Mouse (Mus musculus): ENCODE data around the gene Rcor2. TPM values are rescaled to one million over a fixed set of nuclear protein-coding genes. Genes with fewer than 3 reads are reported as not detected.

Gene Rcor2
- total RNA-seq, 2 experiments from 2014 or later: 2.1 to 8.8 TPM

- intact Hi-C loops (cut with DNase I; ENCODE audit: low total_unique reads): no loop called here
- DNase-seq: no peak
These were observed 13.6 kb downstream of the Rcor2 start for GRCm38 (mm10) chr19:7280557-7281330.

GRCm38 (mm10) chr19:7286563-7287315 is 19.6 kb downstream of the Rcor2 start:
- DNase-seq: no peak
- intact Hi-C loops (cut with DNase I; ENCODE audit: low total_unique reads): no loop called here

- intact Hi-C loops (cut with DNase I; ENCODE audit: low total_unique reads): no loop called here
- DNase-seq: no peak
These were observed 21.2 kb downstream of the Rcor2 start for GRCm38 (mm10) chr19:7288288-7288687.

GRCm38 (mm10) chr19:7289767-7290166 is 22.6 kb downstream of the Rcor2 start:
- no peak for DNase-seq
- intact Hi-C loops (cut with DNase I; ENCODE audit: low total_unique reads): no loop called here

- intact Hi-C loops (cut with DNase I; ENCODE audit: low total_unique reads): no loop called here
These were observed 25.0 kb downstream of the Rcor2 start for GRCm38 (mm10) chr19:7291958-7292709.

GRCm38 (mm10) chr19:7294098-7294876 is 27.2 kb downstream of the Rcor2 start:
- no peak for DNase-seq
- intact Hi-C loops (cut with DNase I; ENCODE audit: low total_unique reads): no loop called here

More at GRCm38 (mm10) chr19:7291958-7292709, 25.0 kb downstream of the Rcor2 start:
- DNase-seq: no peak

GRCm38 (mm10) chr19:7295071-7295658 is 28.0 kb downstream of the Rcor2 start:
- intact Hi-C loops (cut with DNase I; ENCODE audit: low total_unique reads): loop anchor here (5.0 kb wide), 1 partner anchor 37 kb away; no protein-coding TSS in a partner anchor
- no peak for DNase-seq

GRCm38 (mm10) chr19:7295959-7296358 is 28.8 kb downstream of the Rcor2 start:
- intact Hi-C loops (cut with DNase I; ENCODE audit: low total_unique reads): loop anchor here (5.0 kb wide), 1 partner anchor 36 kb away; no protein-coding TSS in a partner anchor
- no peak for DNase-seq

- intact Hi-C loops (cut with DNase I; ENCODE audit: low total_unique reads): loop anchor here (5.0 kb wide), 1 partner anchor 33 kb away; no protein-coding TSS in a partner anchor
- DNase-seq: no peak
These were observed 31.9 kb downstream of the Rcor2 start for GRCm38 (mm10) chr19:7299052-7299451.

GRCm38 (mm10) chr19:7300078-7300477 is 33.0 kb downstream of the Rcor2 start:
- intact Hi-C loops (cut with DNase I; ENCODE audit: low total_unique reads): no loop called here

GRCm38 (mm10) chr19:7301647-7302492 is 34.7 kb downstream of the Rcor2 start:
- intact Hi-C loops (cut with DNase I; ENCODE audit: low total_unique reads): no loop called here

More at GRCm38 (mm10) chr19:7300078-7300477, 33.0 kb downstream of the Rcor2 start:
- no peak for DNase-seq

GRCm38 (mm10) chr19:7302493-7302797 is 35.3 kb downstream of the Rcor2 start:
- intact Hi-C loops (cut with DNase I; ENCODE audit: low total_unique reads): no loop called here
- no peak for DNase-seq

More at GRCm38 (mm10) chr19:7301647-7302492, 34.7 kb downstream of the Rcor2 start:
- DNase-seq: peak; percentile 48

GRCm38 (mm10) chr19:7303796-7304195 is 36.7 kb downstream of the Rcor2 start:
- intact Hi-C loops (cut with DNase I; ENCODE audit: low total_unique reads): no loop called here
- DNase-seq: no peak

- DNase-seq: no peak
- intact Hi-C loops (cut with DNase I; ENCODE audit: low total_unique reads): no loop called here
These were observed 37.7 kb downstream of the Rcor2 start for GRCm38 (mm10) chr19:7304801-7305200.

GRCm38 (mm10) chr19:7305380-7306310 is 38.5 kb downstream of the Rcor2 start:
- DNase-seq: no peak
- intact Hi-C loops (cut with DNase I; ENCODE audit: low total_unique reads): no loop called here

GRCm38 (mm10) chr19:7306968-7307367 is 39.8 kb downstream of the Rcor2 start:
- intact Hi-C loops (cut with DNase I; ENCODE audit: low total_unique reads): no loop called here
- DNase-seq: peak; percentile 72
